Mouse (Mus musculus): ENCODE data around the gene Parva. TPM values are rescaled to one million over a fixed set of nuclear protein-coding genes. Genes with fewer than 3 reads are reported as not detected.

The Parva gene
- total RNA-seq (2014; fragmentation: Nextera tagmentation) (not detected in 2 replicates), total RNA-seq (2017) (not detected in 2 replicates)

DNA sequence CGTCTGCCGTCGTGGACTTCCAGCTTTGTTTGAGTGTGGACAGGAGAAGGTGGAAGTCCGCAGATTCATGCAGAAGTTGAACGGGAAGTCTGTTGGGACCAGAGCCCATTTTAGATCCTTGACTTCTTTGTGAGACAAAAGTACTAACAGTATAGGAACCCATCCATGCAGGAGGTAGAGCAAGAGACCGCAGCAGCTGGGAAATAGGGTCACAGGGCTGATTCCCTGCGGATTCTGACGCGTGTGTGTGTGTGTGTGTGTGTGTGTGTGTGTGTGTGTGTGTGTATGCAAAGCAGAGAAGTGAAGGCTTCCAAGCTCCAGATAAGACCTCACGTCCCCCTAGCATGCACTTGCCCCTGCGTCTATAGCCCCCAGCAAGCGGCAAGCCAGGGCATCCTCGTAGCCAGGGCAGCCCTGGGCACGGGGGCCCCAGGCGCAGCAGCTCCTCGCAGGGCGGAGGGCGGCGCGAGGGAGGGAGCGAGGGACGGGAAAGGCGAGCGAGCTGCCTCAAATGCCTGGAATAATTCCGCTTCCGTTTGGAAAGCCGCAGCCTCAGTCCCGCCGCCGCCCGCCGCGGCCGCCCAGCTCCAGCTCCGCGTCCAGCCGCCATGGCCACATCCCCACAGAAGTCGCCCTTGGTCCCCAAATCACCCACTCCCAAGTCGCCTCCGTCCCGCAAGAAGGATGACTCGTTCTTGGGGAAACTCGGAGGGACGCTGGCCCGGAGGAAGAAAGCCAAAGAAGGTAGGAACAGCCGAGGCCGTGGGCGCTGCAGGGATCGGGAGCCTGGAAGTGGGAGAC lies at the start of gene Parva:
TSS of gene Parva (plus strand) at position 149 of the 801 bp plus-strand sequence.
- ATAC-seq (replicated peaks; ENCODE audit: poor library complexity, severe bottlenecking): 0 out of 2 replicates have a peak, but pooled peaks have one; percentile 7

DNA sequence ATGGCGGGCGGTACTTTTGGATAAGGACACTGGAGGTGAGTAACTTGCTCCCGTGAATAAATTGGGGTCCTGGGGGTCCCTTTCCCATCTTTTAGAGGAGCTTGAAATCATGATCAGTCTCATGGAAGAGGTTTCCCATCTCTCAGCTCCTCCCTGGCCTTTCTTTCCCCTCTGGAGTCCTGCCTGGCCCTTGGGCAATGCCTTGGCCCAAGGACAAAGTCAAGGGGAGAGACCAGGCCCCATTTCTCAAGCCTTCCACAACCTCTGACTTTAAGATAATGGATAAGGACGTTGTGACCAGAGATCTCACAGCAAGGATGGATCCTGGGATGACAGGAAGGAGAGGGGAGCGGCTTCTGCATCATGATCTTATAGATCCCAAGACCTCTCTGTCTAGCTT lies 49.2 kb upstream of the Parva start:
- ATAC-seq (replicated peaks; ENCODE audit: poor library complexity, severe bottlenecking): no peak

DNA sequence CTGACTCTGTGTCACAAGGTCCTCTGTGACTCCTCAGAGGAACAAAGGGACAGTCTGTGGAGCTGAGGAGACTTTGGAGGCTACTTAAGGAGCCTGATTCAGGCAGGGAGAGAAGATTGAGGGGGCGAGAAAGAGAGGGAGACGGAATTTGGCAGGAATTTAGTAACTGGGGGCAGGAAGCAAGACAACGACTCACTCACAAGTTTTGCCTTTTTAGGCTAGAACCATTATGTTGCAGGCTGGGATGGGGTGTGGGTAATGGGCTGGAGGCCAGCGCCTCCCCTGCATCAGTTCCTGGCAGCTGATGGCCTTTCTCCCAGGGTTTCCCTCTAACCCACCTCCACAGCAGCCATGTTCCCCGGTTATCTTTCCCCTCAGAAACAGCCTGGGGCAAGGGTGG lies 48.8 kb upstream of the Parva start:
- no peak for ATAC-seq (replicated peaks; ENCODE audit: poor library complexity, severe bottlenecking)

DNA sequence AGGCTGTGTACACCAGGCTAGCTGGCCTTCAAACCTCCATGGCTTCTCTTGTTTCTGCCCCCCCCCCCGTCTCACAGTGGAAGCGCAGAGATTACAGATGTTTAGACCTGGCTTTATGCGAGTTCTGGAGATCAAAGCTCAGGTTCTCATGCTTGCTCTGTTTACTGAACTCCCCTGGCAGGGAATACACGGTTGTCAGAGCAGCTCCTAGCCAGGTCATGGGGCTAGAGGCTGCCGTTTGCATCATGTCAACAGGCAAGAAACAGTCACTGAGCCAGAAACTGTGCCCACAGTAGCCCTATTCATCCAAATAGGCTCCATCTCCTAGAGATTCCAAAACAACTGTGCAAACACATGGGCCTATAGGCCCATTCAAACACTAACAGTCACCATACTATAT lies 40.8 kb upstream of the Parva start:
- ATAC-seq (replicated peaks; ENCODE audit: poor library complexity, severe bottlenecking): no peak

- no peak for ATAC-seq (replicated peaks; ENCODE audit: poor library complexity, severe bottlenecking)
Observed at GRCm38 (mm10) chr7:112387876-112388275, 39.4 kb upstream of the Parva start.

GRCm38 (mm10) chr7:112388363-112388875 lies 38.9 kb upstream of the Parva start:
- no peak for ATAC-seq (replicated peaks; ENCODE audit: poor library complexity, severe bottlenecking)

- no peak for ATAC-seq (replicated peaks; ENCODE audit: poor library complexity, severe bottlenecking)
Observed at GRCm38 (mm10) chr7:112389611-112390251, 37.6 kb upstream of the Parva start.

DNA sequence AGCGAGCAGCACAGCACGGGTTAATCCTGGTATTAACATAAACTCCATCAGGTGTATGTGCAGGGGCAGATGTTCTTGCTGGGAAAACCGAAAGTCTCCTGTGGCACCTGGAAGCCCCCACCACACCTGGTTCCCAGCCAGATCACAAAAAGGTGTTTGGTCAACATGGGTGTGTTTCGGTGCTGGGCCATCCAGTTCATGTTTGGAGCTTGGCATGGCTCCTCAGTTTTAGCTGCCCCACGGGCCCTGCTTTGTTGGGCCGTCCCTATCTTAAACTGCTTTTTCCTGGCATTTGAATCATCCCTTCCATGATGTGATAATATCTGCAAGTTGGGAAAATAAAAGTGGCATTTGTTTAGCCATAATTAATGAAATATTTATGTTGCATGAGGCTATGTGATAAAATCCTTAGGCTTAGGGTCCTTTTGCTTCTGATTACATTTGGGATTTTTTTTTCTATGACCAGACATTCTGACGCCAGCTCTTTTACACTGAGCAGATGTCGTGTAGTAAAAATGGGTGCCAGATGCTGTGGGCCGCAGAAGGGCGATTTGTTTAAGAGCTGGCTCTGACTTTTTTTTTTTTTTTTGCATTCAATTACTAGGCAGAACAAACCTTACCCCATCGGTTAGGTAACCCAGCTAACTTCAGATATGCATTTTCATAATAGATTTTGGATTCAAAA lies 36.9 kb upstream of the Parva start:
- ATAC-seq (replicated peaks; ENCODE audit: poor library complexity, severe bottlenecking): no peak

DNA sequence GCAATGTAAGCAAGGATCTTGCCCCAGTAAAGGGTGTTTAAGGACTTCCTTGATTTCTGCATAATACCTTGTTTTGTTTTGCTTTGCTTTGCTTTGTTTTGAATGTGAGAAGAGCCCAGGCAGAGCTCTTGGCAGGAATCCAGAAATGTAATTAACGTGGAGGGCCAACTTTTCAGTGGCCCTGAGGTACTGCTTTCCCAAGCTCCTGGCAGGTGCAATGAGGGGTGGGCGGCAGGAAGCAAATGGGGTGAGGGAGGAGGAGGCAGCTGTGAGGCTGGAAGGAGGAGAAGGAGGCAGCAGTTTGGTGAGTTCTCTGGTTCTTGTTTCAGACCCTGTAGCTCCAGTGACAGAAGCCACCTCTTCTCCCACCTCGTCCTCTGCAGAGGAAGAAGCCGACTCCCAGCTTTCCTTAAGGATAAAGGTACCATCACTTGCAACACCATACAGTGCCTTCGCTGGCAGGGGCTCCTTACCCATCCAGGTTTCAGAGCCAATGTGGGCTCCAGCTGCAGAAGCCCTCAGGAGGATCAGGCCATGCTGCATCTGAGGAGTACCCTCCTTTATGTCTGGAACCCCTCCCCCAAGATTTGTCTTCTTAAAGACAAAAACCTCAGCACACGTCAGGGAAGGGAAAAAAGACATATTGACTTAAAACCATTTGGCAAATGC lies 36.2 kb upstream of the Parva start:
- ATAC-seq (replicated peaks; ENCODE audit: poor library complexity, severe bottlenecking): no peak

- no peak for ATAC-seq (replicated peaks; ENCODE audit: poor library complexity, severe bottlenecking)
Observed at GRCm38 (mm10) chr7:112397786-112398185, 29.5 kb upstream of the Parva start.

- no peak for ATAC-seq (replicated peaks; ENCODE audit: poor library complexity, severe bottlenecking)
Observed at GRCm38 (mm10) chr7:112399425-112400170, 27.7 kb upstream of the Parva start.

GRCm38 (mm10) chr7:112400175-112400574 lies 27.1 kb upstream of the Parva start:
- peak; percentile 72; the same call in 1 of the 2 replicates for ATAC-seq (replicated peaks; ENCODE audit: poor library complexity, severe bottlenecking)

GRCm38 (mm10) chr7:112405061-112405460 lies 22.2 kb upstream of the Parva start:
- ATAC-seq (replicated peaks; ENCODE audit: poor library complexity, severe bottlenecking): peak; percentile 35; the same call in 1 of the 2 replicates

GRCm38 (mm10) chr7:112405578-112405977 lies 21.7 kb upstream of the Parva start:
- ATAC-seq (replicated peaks; ENCODE audit: poor library complexity, severe bottlenecking): no peak

DNA sequence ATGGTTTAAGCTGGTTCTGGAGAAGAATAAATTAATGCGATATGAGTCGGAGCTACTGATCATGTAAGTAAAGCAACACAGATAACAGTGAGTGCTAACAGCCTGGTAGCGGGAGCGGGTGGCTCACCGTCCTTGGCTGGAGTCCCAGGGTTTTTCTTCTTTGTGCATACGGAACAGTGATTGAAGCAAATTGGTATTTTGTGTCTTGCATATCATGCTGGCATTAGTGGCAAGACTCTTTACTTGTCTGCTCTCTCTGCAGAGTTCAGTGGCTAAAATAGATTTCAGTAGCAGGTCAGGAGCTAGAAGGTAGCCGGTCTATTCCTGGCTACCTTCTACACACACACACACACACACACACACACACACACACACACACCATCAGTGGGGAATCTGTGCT lies 19.7 kb upstream of the Parva start:
- ATAC-seq (replicated peaks; ENCODE audit: poor library complexity, severe bottlenecking): no peak

- ATAC-seq (replicated peaks; ENCODE audit: poor library complexity, severe bottlenecking): no peak
Observed at GRCm38 (mm10) chr7:112409991-112410390, 17.3 kb upstream of the Parva start.

DNA sequence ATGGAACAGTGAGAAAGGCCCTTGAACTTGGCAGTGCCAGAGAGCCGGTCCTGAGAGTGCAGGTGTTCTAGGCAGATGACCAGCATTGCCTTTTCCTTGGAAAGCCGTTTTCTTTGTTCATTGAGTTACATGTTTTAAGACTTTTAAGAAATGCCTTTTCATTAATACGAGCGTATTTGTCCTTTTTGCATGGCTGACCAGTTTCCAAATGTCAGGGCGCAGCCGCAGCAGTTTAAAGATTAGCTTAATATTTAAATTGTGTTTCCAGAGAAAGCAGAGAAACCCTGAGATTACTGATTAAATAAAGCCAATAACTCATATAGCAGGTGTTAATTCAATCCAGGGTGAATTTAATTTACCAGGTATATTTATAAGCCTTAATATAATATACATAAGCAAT lies 14.0 kb upstream of the Parva start:
- ATAC-seq (replicated peaks; ENCODE audit: poor library complexity, severe bottlenecking): no peak

DNA sequence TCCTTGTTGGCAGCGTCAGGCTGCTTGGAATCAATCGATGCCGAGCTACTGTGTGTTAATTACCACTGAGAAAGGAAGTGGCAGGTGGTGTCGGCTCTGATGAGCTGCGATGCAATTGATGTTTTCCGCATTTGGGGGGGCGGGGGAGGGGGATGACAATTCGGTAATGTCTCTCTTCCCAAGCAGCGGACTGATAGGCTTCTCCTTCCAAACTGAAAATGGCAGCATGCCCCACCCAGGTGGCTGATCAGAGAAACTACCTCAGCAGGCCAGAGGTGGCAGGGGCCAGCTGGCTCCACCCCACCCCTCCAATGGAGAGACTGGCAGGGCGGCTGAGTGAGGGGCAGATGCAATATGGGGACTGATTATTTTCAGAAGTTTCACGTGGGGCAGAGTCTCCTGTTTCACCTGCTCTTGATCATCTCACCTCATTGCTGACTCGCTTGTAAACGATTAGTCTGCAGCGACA lies 11.2 kb upstream of the Parva start:
- ATAC-seq (replicated peaks; ENCODE audit: poor library complexity, severe bottlenecking): no peak

GRCm38 (mm10) chr7:112416730-112417513 lies 10.4 kb upstream of the Parva start:
- ATAC-seq (replicated peaks; ENCODE audit: poor library complexity, severe bottlenecking): no peak
